Mouse (Mus musculus) heart, postnatal 36 days (tissue): Measurements from ENCODE around the gene Akap2. TPM values are rescaled to one million over a fixed set of nuclear protein-coding genes. Genes with fewer than 3 reads are reported as not detected.

Experiments
- DNase-seq, 2 experiments: peaks; one replicate each; pipeline ENCODE4 v3.0.0; 2021 to 2022
- intact Hi-C: fragments of 180-260 bp; cut with DNase I; formaldehyde crosslinking; loops from one replicate; pipeline ENCODE4 v1.15.1; 2025
- total RNA-seq, 2 experiments: library from RNA; stranded (reverse); gene quantifications; 2 replicates each; pipeline ENCODE4 v1.2.3; 2021

Akap2 gene
- total RNA-seq, 2 experiments from 2014 or later, result 89.4 to 95.7 TPM

DNA sequence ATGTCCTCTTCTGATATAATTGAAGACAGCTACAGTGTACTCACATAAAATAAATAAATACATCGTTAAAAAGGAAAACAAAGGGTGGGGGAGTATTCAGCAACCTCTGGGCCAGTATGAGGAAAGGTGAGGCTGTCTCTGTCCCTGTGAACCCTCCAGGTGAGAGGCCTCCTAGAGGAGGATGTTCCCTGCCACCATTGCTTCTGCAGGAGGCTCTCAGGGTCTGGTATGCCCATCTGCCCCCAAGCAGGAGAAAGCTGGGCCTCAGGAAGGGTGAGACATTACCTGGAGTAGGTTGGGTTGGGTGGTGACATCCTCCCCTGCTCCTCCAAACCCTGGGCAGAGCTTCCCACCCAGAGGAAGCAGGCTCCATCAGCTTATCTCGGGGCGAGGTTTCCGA lies 33.2 kb downstream of the Akap2 start:
- intact Hi-C loops, result no loop called here
- DNase-seq, result no peak

DNA sequence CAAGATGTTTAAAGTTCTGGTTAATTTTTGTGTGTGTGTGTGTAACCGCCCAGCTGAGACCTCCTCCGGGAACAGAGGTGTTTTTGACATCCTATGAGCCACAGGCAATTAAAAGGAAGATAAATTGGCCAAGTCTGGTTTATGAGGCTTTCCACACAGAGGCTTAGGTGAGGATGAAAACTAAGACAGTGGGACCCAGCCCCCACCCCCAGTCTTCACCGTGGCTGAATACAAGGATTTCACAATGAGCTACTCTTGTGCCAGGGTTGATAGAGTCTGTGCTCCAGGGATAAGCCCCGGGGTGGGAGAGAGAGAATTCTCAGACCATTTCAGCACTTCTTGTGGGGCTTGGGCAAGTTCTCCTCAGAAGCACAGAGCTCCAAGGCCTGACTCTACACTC lies 33.6 kb downstream of the Akap2 start:
- no peak for DNase-seq
- intact Hi-C loops, result no loop called here

DNA sequence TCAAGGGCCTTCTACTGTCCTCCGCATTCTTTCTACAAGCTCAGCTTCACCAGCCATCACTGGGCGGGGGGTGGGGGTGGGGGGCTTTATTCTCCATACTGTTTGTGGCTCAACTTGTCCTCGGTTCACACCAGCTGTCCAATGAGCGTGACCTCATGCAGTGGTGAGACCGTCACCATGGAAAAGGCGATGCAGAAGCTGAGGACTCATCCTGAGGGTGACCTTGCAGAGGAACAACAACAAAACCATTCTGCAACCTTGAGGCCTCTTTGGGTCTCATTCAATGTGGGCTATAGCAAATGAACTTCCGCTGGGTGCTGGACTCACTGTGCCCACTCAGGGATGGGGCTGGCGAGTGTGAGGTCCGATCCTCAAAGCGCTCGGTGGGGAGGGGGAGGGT lies 34.1 kb downstream of the Akap2 start:
- no peak for DNase-seq
- intact Hi-C loops, result no loop called here

DNA sequence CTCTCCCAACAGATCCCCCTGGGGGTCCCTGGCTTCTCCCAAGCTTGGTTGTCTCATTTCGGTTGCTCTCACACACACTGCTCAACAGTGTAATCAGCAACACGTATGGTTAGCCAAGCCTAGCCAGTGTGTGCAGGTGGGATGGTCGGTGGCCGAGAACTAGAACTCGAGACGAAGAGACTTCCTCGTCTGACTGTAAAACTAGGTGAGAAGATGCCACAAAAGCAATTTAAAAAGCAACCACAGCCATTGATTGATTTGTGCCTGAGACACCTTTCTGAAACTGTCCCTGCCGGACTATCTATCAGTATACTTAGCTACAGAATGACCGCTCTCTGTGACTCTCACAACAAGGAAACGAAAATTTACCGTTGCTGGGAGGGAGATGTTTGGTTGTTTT lies 37.6 kb downstream of the Akap2 start:
- intact Hi-C loops, result no loop called here
- no peak for DNase-seq

DNA sequence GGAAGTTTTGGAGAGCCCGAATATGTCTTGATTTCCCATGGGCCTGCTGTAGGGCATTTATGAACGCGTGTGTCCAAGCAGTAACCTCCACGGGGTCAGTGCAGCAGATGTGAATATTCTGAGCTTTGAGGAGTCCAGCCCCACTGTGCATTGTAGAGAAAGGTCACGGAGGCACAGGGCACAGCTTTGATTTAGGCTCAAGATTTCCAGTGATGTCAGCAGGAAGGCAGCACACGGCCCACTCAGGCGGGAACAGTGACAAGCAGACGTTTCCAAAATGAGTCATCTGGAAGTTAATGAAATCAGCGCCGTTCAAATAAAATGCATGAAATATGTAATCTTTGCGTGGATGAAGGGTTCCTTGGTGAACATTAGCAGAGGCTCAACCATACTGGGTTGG lies 40.5 kb downstream of the Akap2 start:
- peak in 1 of 2 experiments; percentile 34 for DNase-seq
- intact Hi-C loops, result no loop called here

DNA sequence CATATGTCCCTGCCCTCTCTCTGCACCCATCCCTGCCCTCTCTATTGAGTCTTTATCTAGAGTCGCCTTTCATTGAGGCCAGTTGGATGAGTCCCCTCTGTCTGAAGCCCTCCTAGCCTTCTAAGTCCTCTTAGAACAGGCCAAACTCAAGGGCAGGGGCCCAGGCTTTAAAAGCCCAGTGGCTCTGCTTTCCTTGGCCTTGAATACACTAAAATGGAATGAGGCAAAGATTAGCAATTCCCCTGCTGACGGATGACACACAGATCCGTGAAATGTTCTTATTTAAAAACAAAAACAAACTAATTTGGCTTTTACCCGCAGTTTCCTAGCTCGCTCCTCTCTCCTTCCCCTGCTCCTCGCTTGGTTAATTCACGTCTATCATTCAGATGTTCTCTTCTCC lies 45.0 kb downstream of the Akap2 start:
- peak in 1 of 2 experiments; percentile 41 for DNase-seq
- intact Hi-C loops, result no loop called here

DNA sequence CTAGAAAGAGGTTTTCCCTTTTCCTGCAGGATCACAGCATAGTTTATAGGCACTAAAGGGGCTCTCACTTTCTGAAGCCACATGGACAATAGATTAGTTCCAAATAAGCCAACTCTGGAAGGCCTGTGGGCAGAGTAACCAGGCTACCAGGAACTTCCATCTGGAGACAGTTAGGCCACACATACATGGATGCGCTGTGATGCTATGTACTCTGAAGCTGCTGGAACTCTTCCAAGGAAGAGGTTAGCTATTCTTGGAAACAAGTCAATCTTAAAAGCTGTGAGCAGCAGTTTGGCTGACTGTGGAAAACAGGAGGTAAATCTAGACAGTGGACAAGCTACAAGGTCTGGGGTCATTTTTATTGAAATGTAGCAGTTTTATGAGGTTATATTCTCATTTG lies 46.9 kb downstream of the Akap2 start:
- peak in 1 of 2 experiments; percentile 34 for DNase-seq
- intact Hi-C loops, result no loop called here

DNA sequence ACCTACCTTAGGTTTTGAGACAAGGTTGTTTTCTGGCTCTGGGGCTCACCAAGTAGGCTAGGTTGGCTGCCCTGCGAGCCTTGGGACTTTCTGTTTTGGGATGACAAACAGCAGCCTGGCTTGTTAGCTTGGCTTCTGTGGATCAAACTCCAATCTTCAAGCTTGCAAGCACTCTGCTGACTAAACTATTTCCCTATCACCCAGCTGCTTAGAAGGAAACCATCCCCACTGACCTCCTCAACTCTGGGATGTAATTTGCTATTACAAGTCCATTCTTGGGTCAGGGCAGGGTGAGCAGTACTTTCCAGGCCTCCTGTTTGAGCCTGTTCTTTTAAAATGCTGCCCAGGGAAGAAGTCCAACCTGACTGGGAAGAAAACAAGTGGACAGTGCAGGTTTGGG lies 47.5 kb downstream of the Akap2 start:
- no peak for DNase-seq
- intact Hi-C loops, result no loop called here

DNA sequence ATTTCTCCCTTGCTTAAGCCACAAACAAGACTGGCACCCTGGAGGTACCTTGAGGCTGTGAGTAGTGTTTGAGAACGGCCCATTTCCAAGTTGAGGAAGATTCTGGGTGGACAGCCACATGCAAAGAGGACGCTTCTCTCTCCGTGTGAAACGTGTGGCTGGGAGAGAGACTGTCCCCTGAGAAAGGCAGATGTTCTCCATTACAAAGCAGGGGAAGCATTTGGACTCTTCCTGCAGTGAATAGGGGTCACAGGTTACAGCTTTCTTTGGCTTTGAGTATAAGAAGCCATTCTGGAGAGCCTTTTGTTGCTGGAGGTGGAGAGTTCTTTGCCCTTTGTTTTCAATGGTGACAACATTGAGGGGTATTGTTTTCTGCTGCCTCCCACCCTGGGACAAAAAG lies 48.3 kb downstream of the Akap2 start:
- intact Hi-C loops, result no loop called here
- DNase-seq, result no peak

DNA sequence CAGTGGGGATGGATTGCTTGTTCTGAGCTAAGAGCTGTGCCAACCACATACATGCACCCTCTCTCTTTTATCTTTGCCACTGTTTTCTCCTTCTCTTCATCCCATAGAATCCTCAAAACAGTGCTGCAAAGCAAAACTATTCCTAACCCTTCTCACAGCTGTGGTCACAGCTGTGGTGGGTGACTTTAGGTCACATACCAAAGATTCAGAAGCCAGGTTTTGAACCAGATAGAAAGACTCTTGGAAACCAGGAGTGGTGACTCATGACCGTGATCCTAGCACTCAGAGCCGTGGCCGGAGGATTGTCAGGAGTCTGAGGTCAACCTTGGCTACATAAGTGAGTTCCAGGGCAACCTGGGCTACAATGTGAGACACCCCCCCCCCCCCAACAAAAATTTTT lies 51.5 kb downstream of the Akap2 start:
- intact Hi-C loops, result no loop called here
- DNase-seq, result no peak

DNA sequence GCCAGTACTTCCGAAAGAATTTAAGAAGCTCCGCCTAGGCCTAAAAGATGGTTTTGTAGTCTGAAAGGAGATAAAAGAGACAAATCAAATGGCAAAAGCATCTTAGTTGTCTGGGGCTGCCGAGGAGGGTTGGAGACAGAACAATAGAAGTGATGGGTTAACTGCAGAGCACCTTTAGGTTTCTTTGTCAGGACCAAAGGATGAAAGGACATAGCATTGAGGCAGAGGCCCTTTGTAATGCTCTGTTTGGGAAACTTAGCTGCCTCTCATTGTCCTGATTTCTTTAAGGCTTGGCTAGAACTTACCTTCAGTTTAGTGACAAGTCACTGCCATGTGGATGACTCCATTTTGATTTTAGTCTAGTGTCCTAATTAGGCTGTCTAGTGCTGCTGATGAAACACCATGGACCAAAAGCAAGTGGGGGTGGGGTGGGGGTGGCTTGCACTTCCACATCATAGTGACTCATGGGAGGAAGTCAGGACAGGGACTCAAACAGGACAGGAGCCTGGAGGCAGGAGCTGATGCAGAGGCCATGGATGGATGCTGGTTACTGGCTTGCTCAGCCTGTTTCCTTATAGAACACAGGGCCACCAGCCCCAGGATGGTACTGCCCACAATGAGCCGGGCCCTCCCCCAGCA lies 52.8 kb downstream of the Akap2 start:
- intact Hi-C loops, result no loop called here

DNA sequence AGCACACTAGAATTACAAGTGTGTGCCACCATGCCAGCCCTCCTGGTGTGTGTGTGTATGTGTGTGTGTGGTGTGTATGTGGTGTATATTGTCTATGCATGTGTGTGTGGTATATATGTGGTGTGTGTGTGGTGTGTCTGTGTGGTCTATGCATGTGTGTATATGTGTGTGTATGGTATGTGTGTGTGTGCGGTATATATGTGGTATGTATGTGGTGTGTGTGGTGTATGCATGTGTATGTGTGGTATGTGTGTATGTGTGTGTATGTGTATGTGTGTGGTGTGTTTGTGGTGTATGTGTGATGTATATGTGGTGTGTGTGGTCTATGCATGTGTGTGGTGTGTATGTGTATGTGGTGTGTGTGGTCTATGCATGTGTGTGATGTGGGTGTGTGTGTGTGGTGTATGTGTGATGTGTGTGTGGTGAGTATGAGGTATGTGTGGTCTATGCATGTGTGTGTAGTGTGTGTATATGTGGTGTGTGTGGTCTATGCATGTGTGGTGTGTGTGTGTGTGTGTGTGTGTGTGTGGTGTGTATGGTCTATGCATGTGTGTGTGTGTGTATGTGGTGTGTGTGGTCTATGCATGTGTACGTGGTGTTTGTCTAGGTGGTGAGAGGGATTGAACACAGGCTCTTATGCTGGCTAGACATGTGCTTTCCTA lies 54.2 kb downstream of the Akap2 start:
- DNase-seq, result no peak
- intact Hi-C loops, result no loop called here

More for the DNA sequence above, 52.8 kb downstream of the Akap2 start:
- DNase-seq, result no peak

DNA sequence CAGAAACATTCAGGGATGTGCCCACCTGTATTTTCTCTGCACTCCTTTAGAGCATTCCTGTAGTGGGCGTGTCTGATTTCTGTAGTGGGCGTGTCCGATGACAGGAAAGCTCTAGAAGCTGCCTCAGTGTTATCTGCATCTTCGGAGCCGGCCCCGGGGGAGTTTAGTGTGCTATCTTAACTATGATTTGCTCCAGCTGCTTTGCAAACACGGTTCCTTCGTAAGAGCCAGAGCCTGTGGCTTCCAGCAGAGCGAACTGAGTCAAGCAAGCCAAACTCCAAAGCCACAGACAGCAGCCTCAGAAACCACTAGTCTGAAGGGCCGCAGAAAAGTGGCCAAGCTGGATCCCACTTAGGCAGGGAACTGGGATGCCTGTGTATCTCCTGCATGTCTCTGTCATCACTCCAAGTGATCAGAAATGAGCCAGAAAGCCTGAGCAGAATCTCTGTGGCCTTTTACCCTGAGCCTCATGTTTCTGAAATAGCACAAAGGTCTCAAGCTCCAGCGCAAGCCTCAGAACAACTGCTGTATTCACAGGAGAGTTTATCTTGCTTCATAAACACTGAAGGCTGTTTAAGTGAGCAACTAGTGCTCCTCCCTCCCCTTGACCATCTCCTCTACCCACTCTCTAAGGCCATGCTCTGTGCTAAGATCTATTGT lies 55.5 kb downstream of the Akap2 start:
- intact Hi-C loops, result no loop called here
- DNase-seq, result peak; percentile 49 to 57

DNA sequence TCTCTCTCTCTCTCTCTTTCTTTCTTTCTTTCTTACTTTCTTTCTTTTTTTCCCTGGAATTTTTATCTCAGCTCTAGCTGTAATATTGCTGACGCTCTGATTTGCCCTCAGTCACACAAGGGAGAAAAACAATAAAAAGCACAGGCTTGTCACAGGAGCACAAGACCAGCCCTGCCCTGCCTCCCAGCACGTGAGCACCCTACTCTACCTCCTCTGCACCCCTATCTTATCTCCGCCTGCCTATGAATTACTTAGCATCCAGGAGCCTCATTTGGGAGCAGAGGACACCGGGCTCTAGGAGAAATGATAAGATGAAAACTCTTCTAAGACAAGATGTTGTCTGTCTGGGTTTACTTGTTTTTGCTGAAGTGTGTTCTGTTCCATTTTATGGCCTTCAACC lies 57.1 kb downstream of the Akap2 start:
- intact Hi-C loops, result no loop called here
- no peak for DNase-seq

DNA sequence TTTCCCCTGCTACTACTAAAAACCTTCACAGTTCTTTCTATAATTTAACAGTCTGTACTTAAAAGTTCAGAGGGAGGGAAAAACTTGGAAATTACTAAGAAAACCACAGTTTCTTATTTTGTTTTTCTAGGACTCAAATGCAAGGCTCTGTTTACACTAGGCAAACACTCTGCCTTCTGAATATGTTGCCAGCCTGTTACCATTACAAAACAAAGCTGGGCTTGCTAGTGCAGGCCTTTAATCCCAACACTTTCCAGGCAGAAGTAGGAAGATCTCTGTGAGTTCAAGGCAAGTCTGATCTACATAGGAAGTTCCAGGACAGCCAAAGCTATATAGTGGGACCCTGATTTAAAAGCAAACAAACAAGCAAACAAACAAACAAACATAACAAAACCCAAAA lies 58.1 kb downstream of the Akap2 start:
- no peak for DNase-seq
- intact Hi-C loops, result loop anchor here (5.0 kb wide), 2 partner anchors 48 to 83 kb away; no protein-coding TSS in a partner anchor

DNA sequence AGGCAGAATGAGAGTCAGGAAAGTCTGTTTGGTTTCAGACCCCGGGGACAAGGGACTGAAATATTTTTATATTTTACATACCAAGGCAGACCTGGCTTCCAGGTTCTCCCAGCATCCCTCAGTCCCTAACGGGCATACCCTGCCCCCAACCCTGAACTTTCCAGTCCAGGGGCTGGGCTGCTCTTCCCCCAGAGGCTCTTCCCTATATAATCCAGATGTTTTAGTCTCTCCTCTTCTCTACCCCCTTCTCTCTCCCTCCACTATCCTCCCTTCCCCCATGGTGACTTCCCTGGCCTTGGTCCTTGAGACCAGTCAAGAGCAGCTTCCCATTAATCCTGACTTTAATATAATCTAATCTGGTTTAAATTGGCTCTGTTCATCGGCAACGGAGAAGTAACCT lies 62.9 kb downstream of the Akap2 start:
- no peak for DNase-seq
- intact Hi-C loops, result loop anchor here (5.0 kb wide), 2 partner anchors 82 to 102 kb away; no protein-coding TSS in a partner anchor

DNA sequence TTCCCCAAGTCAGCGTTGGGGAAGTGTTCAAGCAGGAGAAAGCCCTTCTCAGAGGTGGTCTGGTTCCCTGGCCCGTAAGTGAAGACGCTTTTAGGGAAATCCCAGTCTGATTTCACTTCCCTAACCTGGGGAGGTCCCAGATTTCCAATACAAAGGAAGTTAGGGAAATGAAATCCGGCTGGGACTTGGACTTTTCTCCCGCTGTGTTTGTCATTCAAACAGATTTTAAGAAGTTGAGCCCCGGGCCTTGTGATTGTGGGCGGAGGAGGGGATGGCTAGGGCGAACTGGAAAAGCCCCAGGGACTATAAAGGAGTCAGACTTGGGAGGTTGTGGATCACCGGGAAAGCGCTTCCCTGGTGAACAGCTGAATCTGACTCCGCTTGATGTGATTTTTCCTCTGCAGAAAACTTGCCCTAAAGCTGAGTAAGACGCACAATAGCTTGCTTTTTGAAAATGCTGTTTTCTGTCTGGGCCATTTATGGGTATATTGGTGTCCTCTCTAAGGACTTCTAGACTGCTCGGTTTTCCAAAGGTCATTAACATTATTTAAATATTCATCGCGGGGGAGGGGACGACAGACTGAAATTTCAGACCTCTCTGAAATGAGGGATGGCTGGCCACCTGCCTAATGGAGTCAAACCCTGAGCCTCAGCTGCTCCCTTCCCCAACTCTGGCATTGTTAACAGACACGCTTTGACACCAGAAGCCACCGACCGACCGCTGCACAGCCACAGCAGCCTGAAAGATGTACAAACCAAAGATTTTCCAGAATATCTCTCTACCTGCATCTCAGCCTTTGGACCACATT lies 63.6 kb downstream of the Akap2 start:
- no peak for DNase-seq
- intact Hi-C loops, result loop anchor here (5.0 kb wide), 2 partner anchors 81 to 101 kb away; no protein-coding TSS in a partner anchor

DNA sequence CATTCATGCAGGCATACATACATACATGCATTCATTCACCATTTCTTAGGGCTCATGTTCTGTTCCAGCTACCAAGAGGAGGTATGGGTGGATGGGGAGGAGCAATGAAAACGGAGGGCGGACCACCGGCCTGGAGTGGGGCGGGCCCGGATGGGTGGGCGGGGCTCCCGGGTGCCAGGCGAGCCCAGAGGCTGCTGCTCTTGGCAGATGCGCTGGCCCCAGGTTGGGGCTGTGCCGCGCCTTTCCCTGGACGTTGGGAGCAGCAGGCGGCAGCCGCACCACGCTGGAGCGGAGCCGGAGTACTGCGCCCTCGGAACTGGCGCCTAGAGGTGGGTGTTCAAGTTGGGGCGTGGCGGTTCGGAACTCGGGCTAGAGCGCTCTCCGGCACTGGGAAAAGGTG lies 64.5 kb downstream of the Akap2 start:
- intact Hi-C loops, result loop anchor here (1.0 to 5.0 kb wide), 5 partner anchors 31 to 109 kb away; no protein-coding TSS in a partner anchor

DNA sequence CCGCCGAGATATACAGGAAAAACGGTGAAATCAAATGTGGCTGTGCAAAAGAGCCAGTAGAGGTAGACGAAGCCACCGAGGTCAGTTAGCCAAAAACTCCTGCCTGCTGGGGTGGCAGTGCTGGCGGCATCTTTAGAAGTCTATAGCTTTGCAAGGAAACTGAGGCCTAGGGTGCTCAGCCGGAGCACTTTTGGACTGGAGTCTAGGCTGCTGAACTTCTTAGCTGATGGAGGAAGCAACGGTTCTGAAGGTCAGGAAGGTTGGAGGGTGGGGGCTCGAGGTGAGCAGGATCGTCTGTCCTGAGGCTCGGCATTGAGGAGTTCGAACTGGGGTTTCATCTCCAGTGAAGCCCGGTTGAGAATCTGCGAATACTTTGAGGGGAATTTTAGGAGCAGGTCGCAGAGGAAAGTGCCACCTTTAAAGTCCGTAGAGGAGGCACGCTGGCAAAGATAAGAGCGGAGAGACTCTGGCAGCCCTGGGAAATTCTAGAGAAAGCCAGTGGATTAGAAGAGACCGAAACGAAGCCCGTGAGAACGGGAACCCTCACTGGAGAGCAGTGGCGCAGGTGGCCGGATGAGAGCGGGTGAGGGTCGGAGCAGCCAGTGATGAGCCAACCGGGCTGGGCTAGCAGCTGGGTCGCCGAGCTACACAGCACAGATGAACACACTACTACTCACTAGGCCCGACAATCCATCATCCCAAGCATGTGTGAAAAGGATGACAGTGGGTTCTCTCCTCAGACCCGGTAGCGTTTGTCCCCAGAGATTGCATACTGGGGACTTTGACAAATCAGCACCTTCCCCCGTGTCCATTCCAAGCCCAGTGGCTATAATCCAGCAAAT lies 65.3 kb downstream of the Akap2 start:
- intact Hi-C loops, result loop anchor here (1.0 to 5.0 kb wide), 5 partner anchors 30 to 109 kb away; no protein-coding TSS in a partner anchor
- DNase-seq, result peak; percentile 44 to 46

More for the DNA sequence above, 64.5 kb downstream of the Akap2 start:
- DNase-seq, result peak; percentile 78 to 80

DNA sequence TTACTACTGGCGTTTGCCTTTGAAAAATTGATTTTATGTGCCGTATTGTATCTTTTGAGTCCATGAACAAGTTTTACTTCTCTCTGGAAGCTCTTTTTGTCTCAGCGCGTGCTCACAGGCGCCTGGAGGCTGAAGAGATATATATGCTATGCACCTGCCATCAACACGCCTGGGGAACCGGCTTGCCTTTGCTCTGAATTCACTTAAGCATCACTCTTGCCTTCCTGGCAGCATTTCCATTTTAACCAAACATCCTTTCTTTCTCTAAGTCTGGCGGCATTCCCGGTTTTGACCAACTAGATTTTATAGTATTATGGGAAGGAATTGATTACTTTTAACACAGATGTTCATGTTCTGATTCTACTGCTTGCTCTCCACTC lies 65.9 kb downstream of the Akap2 start:
- intact Hi-C loops, result loop anchor here (2.0 to 5.0 kb wide), 4 partner anchors 29 to 99 kb away; no protein-coding TSS in a partner anchor
- DNase-seq, result no peak
